Mouse (Mus musculus) CH12.LX (cell line): ENCODE measurements at regions not wholly inside any gene's neighbourhood (a gene's known extent, or its start where the extent isn't known, plus 50 kb on each side); places are given as distances from the start of the nearest gene placed in this dataset.

ENCODE experiments used
- CTCF ChIP-seq, 2 experiments: IDR thresholded peaks in 1 of 2; conservative IDR thresholded peaks in 1 of 2; 2 replicates each; pipeline ENCODE4 v1.5.1; 2011 to 2012; ENCODE audit warnings: low read depth in 2 of 2, low read length in 2 of 2, improper control_type of control experiment in 1 of 2, inconsistent platforms in 1 of 2, mild to moderate bottlenecking in 1 of 2, moderate library complexity in 1 of 2
- EP300 ChIP-seq: IDR thresholded peaks from 2 replicates; pipeline ENCODE4 v1.6.1; 2011; ENCODE audit warnings: low read length, improper control_type of control experiment
- ETS1 ChIP-seq: conservative IDR thresholded peaks from 2 replicates; pipeline ENCODE4 v1.6.1; 2012; ENCODE audit warnings: low read depth, mild to moderate bottlenecking, inconsistent platforms, low read length, improper control_type of control experiment, moderate library complexity
- MAX ChIP-seq: IDR thresholded peaks from 2 replicates; pipeline ENCODE4 v1.6.1; 2011; ENCODE audit warnings: low read length, improper control_type of control experiment
- POLR2A ChIP-seq: IDR thresholded peaks from 2 replicates; pipeline ENCODE4 v1.6.1; 2011; ENCODE audit warnings: low read depth, mild to moderate bottlenecking, improper control_type of control experiment, low read length
- ZNF384 ChIP-seq: IDR thresholded peaks from 2 replicates; pipeline ENCODE4 v1.6.1; 2012; ENCODE audit warnings: low read depth, low read length, improper control_type of control experiment, inconsistent platforms

DNA sequence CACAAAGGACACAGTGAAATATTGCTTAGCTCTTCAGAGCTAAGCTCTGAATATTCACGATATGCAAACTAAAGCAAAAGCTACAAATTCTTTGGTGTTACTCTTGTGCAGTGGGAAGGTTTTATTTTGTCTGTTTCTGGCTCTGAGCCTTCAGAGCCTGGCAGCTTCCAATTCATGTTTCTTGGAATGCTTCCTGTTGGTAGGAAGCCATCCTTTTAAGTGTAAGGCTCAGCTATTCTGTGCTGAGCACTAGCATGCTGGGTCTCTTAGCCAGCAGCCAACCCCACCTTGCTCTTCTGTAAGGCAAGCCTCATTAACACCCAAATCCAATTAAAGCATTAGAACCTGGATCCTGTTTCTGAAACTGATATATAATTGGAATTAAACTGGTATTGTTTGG lies 94.5 kb upstream of the Fam174a start:
- TF ChIP-seq POLR2A = no peak
- no peak for TF ChIP-seq MAX
- no peak for TF ChIP-seq CTCF (conservative IDR thresholded peaks at IDR 0.05 in 1 of 2, IDR thresholded peaks at IDR 0.05 in 1 of 2; ENCODE audit: low read depth in 2 of 2, low read length in 2 of 2)
- TF ChIP-seq ZNF384 = no peak
- TF ChIP-seq EP300 = no peak
- TF ChIP-seq ETS1 = no peak
